Mouse (Mus musculus): ENCODE results near the gene Cfap43.

Cfap43 gene

GRCm38 (mm10) chr19:47724903-47725302, 194.2 kb downstream of the Cfap43 start:
- in situ Hi-C loops (cut with MboI; ENCODE audit: low sequenced_read_pairs) = loop anchor here (10.0 kb wide), 1 partner anchor 50 kb away; no protein-coding TSS in a partner anchor

DNA sequence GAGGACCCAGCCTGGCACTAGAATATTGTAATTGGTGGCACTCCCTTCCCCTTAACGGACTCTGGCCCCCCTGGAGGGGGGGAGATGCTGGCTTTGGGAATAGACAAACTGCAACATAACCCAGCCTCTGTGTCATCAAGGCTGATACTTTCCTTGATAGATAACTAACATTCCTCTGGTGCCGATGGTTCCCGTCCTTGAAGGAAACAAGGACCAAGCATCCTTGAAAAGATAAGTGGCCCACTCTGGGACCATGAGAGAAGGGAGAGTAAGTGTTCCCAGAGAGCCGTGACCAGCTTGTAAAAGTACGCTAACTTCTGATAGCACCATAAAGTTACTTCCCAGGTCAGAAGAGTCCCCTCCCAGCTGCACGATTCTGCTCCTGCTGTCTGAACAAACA, 196.6 kb downstream of the Cfap43 start:
- in situ Hi-C loops (cut with MboI; ENCODE audit: low sequenced_read_pairs) = loop anchor here (10.0 kb wide), 1 partner anchor 48 kb away; no protein-coding TSS in a partner anchor

GRCm38 (mm10) chr19:47719147-47719546, 199.9 kb downstream of the Cfap43 start:
- in situ Hi-C loops (cut with MboI; ENCODE audit: low sequenced_read_pairs) = no loop called here

GRCm38 (mm10) chr19:47716144-47716543, 202.9 kb downstream of the Cfap43 start:
- in situ Hi-C loops (cut with MboI; ENCODE audit: low sequenced_read_pairs) = no loop called here

DNA sequence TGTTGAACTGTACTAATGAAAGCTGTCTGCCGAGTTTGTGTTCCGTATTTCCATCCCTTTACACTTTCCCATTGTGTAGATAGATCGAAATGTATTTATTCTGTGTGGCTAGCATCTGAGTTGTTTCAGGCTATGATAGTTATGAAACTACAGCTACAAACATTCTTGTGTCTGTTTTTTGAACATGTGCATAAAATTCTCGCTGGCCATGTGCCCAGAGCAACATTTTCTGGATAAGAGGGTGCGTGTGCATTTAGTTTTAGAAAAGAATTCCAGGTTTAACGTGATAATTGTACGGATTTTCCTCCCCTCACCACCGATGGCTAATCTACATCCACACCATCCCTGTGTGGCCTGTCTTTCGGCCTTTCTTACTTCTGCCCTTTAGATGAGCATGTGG, 205.6 kb downstream of the Cfap43 start:
- in situ Hi-C loops (cut with MboI; ENCODE audit: low sequenced_read_pairs) = no loop called here

- in situ Hi-C loops (cut with MboI; ENCODE audit: low sequenced_read_pairs) = no loop called here
These were observed 208.7 kb downstream of the Cfap43 start for GRCm38 (mm10) chr19:47710376-47710775.

DNA sequence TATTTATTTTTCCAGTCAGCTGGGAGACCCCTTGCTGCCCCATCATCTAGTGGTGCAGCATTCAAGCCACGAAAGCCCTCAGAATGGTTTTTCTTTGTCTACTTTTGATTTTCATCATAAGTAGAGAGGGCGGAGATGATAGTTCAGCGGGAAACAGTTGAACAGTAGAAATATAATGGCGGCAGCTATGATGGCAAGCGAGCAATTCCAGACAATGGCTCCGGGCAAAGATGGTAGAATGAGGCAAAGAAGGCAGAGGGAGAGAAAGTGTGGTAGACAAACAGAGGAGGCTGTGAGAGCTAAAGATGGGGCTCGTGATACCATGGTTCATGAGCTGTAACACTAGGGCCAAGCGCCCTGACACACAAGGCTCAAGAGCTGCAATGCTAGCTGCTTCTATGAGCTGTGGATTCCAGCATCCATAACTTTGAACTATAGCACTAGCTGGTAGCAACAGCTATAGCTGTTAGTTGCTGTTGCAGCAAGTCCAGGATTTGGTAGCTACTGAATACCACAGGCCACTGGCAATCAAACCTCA, 213.2 kb downstream of the Cfap43 start:
- in situ Hi-C loops (cut with MboI; ENCODE audit: low sequenced_read_pairs) = no loop called here

DNA sequence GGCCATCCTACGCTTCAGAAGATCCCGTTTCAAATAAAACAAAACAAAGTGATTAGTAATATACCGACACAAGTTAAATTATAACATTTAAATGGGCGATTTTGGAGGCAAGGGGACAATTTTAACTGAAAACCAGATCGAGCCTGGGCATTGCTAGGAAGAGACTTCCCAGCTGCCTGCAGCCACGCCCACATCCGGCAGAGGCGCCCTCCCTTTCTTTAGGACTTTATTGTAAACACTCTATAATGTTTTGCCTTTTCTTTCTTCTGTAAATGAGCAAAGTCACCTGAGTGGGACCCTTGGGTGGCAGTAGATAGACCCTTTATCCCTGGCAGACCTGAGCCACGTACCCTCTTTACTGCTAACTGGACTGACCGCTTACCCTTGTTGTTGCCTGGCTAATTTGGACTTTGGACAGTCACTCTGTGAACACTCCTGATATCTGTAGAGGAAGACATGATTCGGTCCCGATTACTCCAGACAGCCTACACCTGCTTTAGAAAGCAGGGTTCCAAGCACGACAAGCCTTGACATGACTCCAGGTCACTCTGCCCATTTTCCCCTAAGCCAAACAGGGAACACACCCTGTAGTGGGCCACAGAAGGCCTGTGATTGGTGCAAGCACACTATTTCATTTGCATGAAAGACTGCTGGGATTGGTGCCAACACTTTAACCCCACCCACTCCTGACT, 213.9 kb downstream of the Cfap43 start:
- in situ Hi-C loops (cut with MboI; ENCODE audit: low sequenced_read_pairs) = no loop called here

DNA sequence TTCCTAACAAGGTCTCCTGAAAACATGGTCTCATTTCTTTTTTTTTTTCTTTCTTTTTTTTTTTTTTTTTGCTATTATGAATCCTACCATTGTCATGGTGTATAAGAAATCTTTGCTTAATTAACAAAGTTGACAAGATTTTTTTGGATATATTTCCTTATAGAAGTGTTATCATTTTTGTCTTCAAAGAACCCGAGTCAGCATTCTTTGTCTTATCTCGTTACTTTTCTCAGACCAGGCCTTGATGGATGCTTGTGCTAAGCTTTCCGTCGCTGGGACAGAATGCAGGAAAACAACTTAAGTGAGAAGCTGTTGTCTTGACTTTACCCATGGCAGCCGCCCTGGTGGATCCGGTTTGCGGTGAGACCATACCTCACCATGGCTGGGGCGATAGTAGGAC, 218.6 kb downstream of the Cfap43 start:
- in situ Hi-C loops (cut with MboI; ENCODE audit: low sequenced_read_pairs) = no loop called here

- in situ Hi-C loops (cut with MboI; ENCODE audit: low sequenced_read_pairs) = no loop called here
These were observed 219.3 kb downstream of the Cfap43 start for GRCm38 (mm10) chr19:47699743-47700142.

DNA sequence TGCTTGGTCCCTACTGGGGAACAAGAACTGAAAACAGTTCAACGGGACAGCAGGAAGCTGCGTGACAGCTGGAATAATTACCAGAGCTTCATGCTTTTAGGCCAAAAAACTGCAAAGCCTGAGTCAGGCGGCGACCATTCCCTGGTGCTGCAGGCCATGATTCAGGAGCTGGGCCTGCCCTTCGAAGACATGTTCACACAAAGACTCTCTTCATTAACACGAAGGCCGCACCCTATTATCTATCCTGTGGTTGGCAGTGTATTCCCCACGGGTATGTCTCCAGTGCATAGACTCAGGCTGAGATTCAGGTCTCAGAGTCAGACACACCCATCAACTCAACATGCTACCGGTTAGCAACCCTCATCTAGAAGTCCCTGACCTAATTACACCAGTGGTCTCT, 220.8 kb downstream of the Cfap43 start:
- in situ Hi-C loops (cut with MboI; ENCODE audit: low sequenced_read_pairs) = no loop called here

DNA sequence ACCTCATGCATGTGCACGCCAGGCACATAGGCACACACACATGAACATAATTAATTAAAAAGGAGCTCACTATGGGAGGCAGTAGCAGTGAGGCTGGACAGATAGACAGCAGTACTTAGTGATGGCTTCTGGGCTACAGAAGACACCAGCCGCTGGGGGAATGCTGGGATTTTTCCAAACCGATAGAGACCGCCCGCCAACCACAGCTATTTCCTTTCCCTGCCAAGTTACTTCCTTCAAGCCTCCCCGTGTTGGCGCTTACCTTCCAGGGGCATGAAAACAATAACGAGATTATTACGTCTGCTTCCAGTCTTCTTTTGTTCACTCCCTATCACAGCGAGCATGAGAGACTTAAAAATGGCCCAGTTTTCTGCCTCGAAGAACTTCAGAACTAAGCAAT, 222.0 kb downstream of the Cfap43 start:
- in situ Hi-C loops (cut with MboI; ENCODE audit: low sequenced_read_pairs) = no loop called here

DNA sequence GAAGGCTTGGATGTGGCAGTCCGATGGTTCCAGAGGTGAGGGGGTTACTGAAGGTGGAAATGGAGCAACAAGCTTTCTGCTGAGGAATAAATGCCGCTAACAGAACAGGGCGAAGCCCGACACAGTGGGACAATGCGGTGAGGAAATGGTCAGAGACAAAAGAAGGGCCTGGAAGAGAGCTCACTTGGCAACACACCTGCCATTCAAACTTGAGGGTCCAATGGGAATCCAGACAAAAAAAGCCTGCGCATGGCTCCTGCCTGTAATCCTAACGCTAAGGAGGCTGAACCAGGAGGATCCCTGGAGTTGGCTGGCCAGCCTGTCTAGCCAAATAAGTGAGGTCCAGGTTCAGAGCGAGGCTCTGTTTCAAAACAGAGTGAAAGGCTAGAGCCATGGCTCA, 222.7 kb downstream of the Cfap43 start:
- in situ Hi-C loops (cut with MboI; ENCODE audit: low sequenced_read_pairs) = no loop called here

DNA sequence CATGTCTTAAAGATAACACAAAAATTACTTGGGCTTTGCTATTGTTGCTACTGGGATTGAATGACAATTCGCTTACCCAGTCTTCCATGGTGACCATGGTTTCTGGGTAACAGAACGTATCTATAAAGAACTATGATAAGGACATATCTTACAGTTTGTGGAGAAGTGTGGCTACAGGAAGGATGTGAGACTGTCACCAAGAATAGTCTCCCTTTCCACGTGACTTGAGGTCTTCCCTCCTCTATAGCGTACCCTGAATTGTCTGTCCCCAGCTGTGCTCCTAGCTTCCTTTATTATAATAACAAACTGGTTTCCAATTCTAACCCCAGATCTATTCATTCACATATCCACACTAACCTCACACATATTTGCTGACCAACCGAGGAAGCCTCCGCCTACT, 223.4 kb downstream of the Cfap43 start:
- in situ Hi-C loops (cut with MboI; ENCODE audit: low sequenced_read_pairs) = no loop called here

GRCm38 (mm10) chr19:47691994-47692393, 227.1 kb downstream of the Cfap43 start, which contains the start of gene Col17a1:
TSS of gene Col17a1 (minus strand) at chr19:47692094.
- in situ Hi-C loops (cut with MboI; ENCODE audit: low sequenced_read_pairs) = no loop called here

- in situ Hi-C loops (cut with MboI; ENCODE audit: low sequenced_read_pairs) = no loop called here
These were observed 229.5 kb downstream of the Cfap43 start for GRCm38 (mm10) chr19:47689592-47689991.

Data from CH12F3 (cell line).